Mouse (Mus musculus): ENCODE data around the gene Emc9. TPM values are rescaled to one million over a fixed set of nuclear protein-coding genes. Genes with fewer than 3 reads are reported as not detected.

Emc9 gene
- polyA plus RNA-seq, 1 experiment: 23.0 TPM

- no peak within 1 kb of the TSS for H3K4me3 ChIP-seq (ENCODE audit: low read depth, low read length)
Observed at GRCm38 (mm10) chr14:55575302-55575701, 9.8 kb downstream of the Emc9 start, which contains the start of gene Fitm1. TSS of gene Fitm1 (plus strand) at chr14:55575617.

GRCm38 (mm10) chr14:55571760-55572159 is 13.3 kb downstream of the Emc9 start:
- TF ChIP-seq POLR2A (IDR thresholded peaks at IDR 0.05; ENCODE audit: low read depth, low read length) (no peak), CTCF (IDR thresholded peaks at IDR 0.05; ENCODE audit: extremely low read depth, insufficient read length, insufficient replicate concordance, low read depth, low read length) (no peak)
- Histone ChIP-seq H3K36me3 (ENCODE audit: control insufficient read depth, insufficient read depth, low read length) (peaks cover 27% of the 10 kb centered on the region), H3K27me3 (ENCODE audit: control insufficient read depth, insufficient read depth, low read length) (no peaks in the 10 kb centered on the region), H3K4me1 (ENCODE audit: control insufficient read depth, insufficient read depth, insufficient read length, low read length) (no peaks in the 10 kb centered on the region), H3K27ac (ENCODE audit: insufficient read depth, low read depth, low read length) (no peak overlapping the region), H3K4me3 (ENCODE audit: low read depth, low read length) (no peak overlapping the region)

More at GRCm38 (mm10) chr14:55575302-55575701, 9.8 kb downstream of the Emc9 start, which contains the start of gene Fitm1:
- H3K4me1 ChIP-seq (ENCODE audit: control insufficient read depth, insufficient read depth, insufficient read length, low read length): no peaks in the 10 kb centered on the region
- H3K27ac ChIP-seq (ENCODE audit: insufficient read depth, low read depth, low read length): no peak within 1 kb of the TSS
- H3K27me3 ChIP-seq (ENCODE audit: control insufficient read depth, insufficient read depth, low read length): no peaks in the 10 kb centered on the region
- H3K36me3 ChIP-seq (ENCODE audit: control insufficient read depth, insufficient read depth, low read length): peaks cover 8% of the 10 kb centered on the region
- WGBS: 84% methylated on average over 8 of the region's 8 CpGs
- TF ChIP-seq POLR2A (IDR thresholded peaks at IDR 0.05; ENCODE audit: low read depth, low read length) (no peak), CTCF (IDR thresholded peaks at IDR 0.05; ENCODE audit: extremely low read depth, insufficient read length, insufficient replicate concordance, low read depth, low read length) (no peak)

GRCm38 (mm10) chr14:55570588-55570987 is 14.5 kb downstream of the Emc9 start:
- TF ChIP-seq CTCF (IDR thresholded peaks at IDR 0.05; ENCODE audit: extremely low read depth, insufficient read length, insufficient replicate concordance, low read depth, low read length) (no peak), POLR2A (IDR thresholded peaks at IDR 0.05; ENCODE audit: low read depth, low read length) (no peak)
- Histone ChIP-seq H3K27me3 (ENCODE audit: control insufficient read depth, insufficient read depth, low read length) (no peaks in the 10 kb centered on the region), H3K27ac (ENCODE audit: insufficient read depth, low read depth, low read length) (no peak overlapping the region), H3K4me1 (ENCODE audit: control insufficient read depth, insufficient read depth, insufficient read length, low read length) (no peaks in the 10 kb centered on the region), H3K4me3 (ENCODE audit: low read depth, low read length) (no peak overlapping the region), H3K36me3 (ENCODE audit: control insufficient read depth, insufficient read depth, low read length) (peaks cover 38% of the 10 kb centered on the region)
- 73% methylated on average over 2 of the region's 2 CpGs for WGBS

GRCm38 (mm10) chr14:55567496-55567895 is 17.6 kb downstream of the Emc9 start:
- H3K4me1 ChIP-seq (ENCODE audit: control insufficient read depth, insufficient read depth, insufficient read length, low read length): no peaks in the 10 kb centered on the region

GRCm38 (mm10) chr14:55565748-55566147 is 19.4 kb downstream of the Emc9 start:
- 68% methylated on average over 3 of the region's 3 CpGs for WGBS
- H3K36me3 ChIP-seq (ENCODE audit: control insufficient read depth, insufficient read depth, low read length): peaks cover 69% of the 10 kb centered on the region

More at GRCm38 (mm10) chr14:55567496-55567895, 17.6 kb downstream of the Emc9 start:
- no peak for TF ChIP-seq CTCF (IDR thresholded peaks at IDR 0.05; ENCODE audit: extremely low read depth, insufficient read length, insufficient replicate concordance, low read depth, low read length)
- TF ChIP-seq POLR2A (IDR thresholded peaks at IDR 0.05; ENCODE audit: low read depth, low read length): no peak
- Histone ChIP-seq H3K27ac (ENCODE audit: insufficient read depth, low read depth, low read length) (no peak overlapping the region), H3K27me3 (ENCODE audit: control insufficient read depth, insufficient read depth, low read length) (no peaks in the 10 kb centered on the region), H3K36me3 (ENCODE audit: control insufficient read depth, insufficient read depth, low read length) (peaks cover 66% of the 10 kb centered on the region), H3K4me3 (ENCODE audit: low read depth, low read length) (no peak overlapping the region)
- 66% methylated on average over 3 of the region's 3 CpGs for WGBS

GRCm38 (mm10) chr14:55563249-55563648 is 21.9 kb downstream of the Emc9 start:
- no peak overlapping the region for H3K27ac ChIP-seq (ENCODE audit: insufficient read depth, low read depth, low read length)
- 93% methylated on average over 11 of the region's 11 CpGs for WGBS
- no peaks in the 10 kb centered on the region for H3K27me3 ChIP-seq (ENCODE audit: control insufficient read depth, insufficient read depth, low read length)
- peaks cover 3% of the 10 kb centered on the region; the same call in 1 of the 2 replicates for H3K4me1 ChIP-seq (ENCODE audit: control insufficient read depth, insufficient read depth, insufficient read length, low read length)
- H3K36me3 ChIP-seq (ENCODE audit: control insufficient read depth, insufficient read depth, low read length): peaks cover 54% of the 10 kb centered on the region
- H3K4me3 ChIP-seq (ENCODE audit: low read depth, low read length): no peak overlapping the region
- no peak for TF ChIP-seq POLR2A (IDR thresholded peaks at IDR 0.05; ENCODE audit: low read depth, low read length)
- TF ChIP-seq CTCF (IDR thresholded peaks at IDR 0.05; ENCODE audit: extremely low read depth, insufficient read length, insufficient replicate concordance, low read depth, low read length): no peak

More at GRCm38 (mm10) chr14:55565748-55566147, 19.4 kb downstream of the Emc9 start:
- Histone ChIP-seq H3K27me3 (ENCODE audit: control insufficient read depth, insufficient read depth, low read length) (no peaks in the 10 kb centered on the region), H3K4me1 (ENCODE audit: control insufficient read depth, insufficient read depth, insufficient read length, low read length) (peaks cover 3% of the 10 kb centered on the region; the same call in 1 of the 2 replicates), H3K27ac (ENCODE audit: insufficient read depth, low read depth, low read length) (no peak overlapping the region), H3K4me3 (ENCODE audit: low read depth, low read length) (no peak overlapping the region)
- TF ChIP-seq CTCF (IDR thresholded peaks at IDR 0.05; ENCODE audit: extremely low read depth, insufficient read length, insufficient replicate concordance, low read depth, low read length): no peak
- TF ChIP-seq POLR2A (IDR thresholded peaks at IDR 0.05; ENCODE audit: low read depth, low read length): no peak

- TF ChIP-seq CTCF (IDR thresholded peaks at IDR 0.05; ENCODE audit: extremely low read depth, insufficient read length, insufficient replicate concordance, low read depth, low read length): no peak
- no peak for TF ChIP-seq POLR2A (IDR thresholded peaks at IDR 0.05; ENCODE audit: low read depth, low read length)
- Histone ChIP-seq H3K36me3 (ENCODE audit: control insufficient read depth, insufficient read depth, low read length) (peaks cover 43% of the 10 kb centered on the region), H3K27me3 (ENCODE audit: control insufficient read depth, insufficient read depth, low read length) (no peaks in the 10 kb centered on the region), H3K4me3 (ENCODE audit: low read depth, low read length) (no peak overlapping the region), H3K27ac (ENCODE audit: insufficient read depth, low read depth, low read length) (no peak overlapping the region), H3K4me1 (ENCODE audit: control insufficient read depth, insufficient read depth, insufficient read length, low read length) (peaks cover 6% of the 10 kb centered on the region; the same call in 1 of the 2 replicates)
- WGBS: 91% methylated on average over 10 of the region's 10 CpGs
Observed at GRCm38 (mm10) chr14:55561860-55562259, 23.2 kb downstream of the Emc9 start.
